Mouse (Mus musculus): ENCODE measurements at regions not wholly inside any gene's neighbourhood (a gene's known extent, or its start where the extent isn't known, plus 50 kb on each side); places are given as distances from the start of the nearest gene placed in this dataset.

GRCm38 (mm10) chr2:169524429-169524828 lies 63.1 kb downstream of the Gm11011 start:
- Histone ChIP-seq H3K79me2 (ENCODE audit: control insufficient read depth, insufficient read depth) (no peaks in the 10 kb centered on the region), H3K36me3 (ENCODE audit: control insufficient read depth, insufficient read depth) (no peaks in the 10 kb centered on the region), H3ac (ENCODE audit: control insufficient read depth, insufficient read length) (no peak overlapping the region), H3K4me2 (ENCODE audit: low read depth) (no peak overlapping the region), H3K27me3 (ENCODE audit: control insufficient read depth, insufficient read depth, insufficient read length) (no peaks in the 10 kb centered on the region), H3K4me3 (no peak overlapping the region)
- TF ChIP-seq TCF3 (IDR thresholded peaks at IDR 0.05; ENCODE audit: insufficient read length, low read depth) (no peak), TCF12 (IDR thresholded peaks at IDR 0.05; ENCODE audit: insufficient read depth, poor library complexity, severe bottlenecking) (no peak), REST (IDR thresholded peaks at IDR 0.05; ENCODE audit: insufficient read depth, insufficient read length) (no peak), POLR2A (IDR thresholded peaks at IDR 0.05; ENCODE audit: insufficient read length, low read depth) (no peak), MAX (IDR thresholded peaks at IDR 0.05; ENCODE audit: low read depth) (no peak), MYOG (IDR thresholded peaks at IDR 0.05; ENCODE audit: control insufficient read depth in 1 of 3, insufficient read depth in 1 of 3, insufficient read length in 2 of 3, low read depth in 2 of 3) (no peak), E2F4 (IDR thresholded peaks at IDR 0.05; ENCODE audit: insufficient read depth) (no peak), USF1 (IDR thresholded peaks at IDR 0.05; ENCODE audit: low read depth) (no peak), POLR2AphosphoS2 (IDR thresholded peaks at IDR 0.05; ENCODE audit: insufficient read length, low read depth) (no peak), SRF (IDR thresholded peaks at IDR 0.05; ENCODE audit: control insufficient read depth, insufficient read length, low read depth) (no peak)

- no peaks in the 10 kb centered on the region for H3K36me3 ChIP-seq (ENCODE audit: control insufficient read depth, insufficient read depth)
- TF ChIP-seq MYOD1 (IDR thresholded peaks at IDR 0.05; ENCODE audit: control insufficient read depth in 1 of 3, insufficient read length in 2 of 3, low read depth in 2 of 3) (no peak), CEBPB (IDR thresholded peaks at IDR 0.05; ENCODE audit: insufficient read depth, poor library complexity, severe bottlenecking) (no peak)
- H3ac ChIP-seq (ENCODE audit: control insufficient read depth, insufficient read length), result no peak overlapping the region
- H3K4me2 ChIP-seq (ENCODE audit: low read depth), result no peak overlapping the region
- H3K27me3 ChIP-seq (ENCODE audit: control insufficient read depth, insufficient read depth, insufficient read length), result no peaks in the 10 kb centered on the region
- no peaks in the 10 kb centered on the region for H3K79me2 ChIP-seq (ENCODE audit: control insufficient read depth, insufficient read depth)
- no peak overlapping the region for H3K4me3 ChIP-seq
These were observed 67.6 kb downstream of the Gm11011 start for GRCm38 (mm10) chr2:169519941-169520340.

GRCm38 (mm10) chr2:169515350-169515749 lies 72.2 kb downstream of the Gm11011 start:
- Histone ChIP-seq H3K79me2 (ENCODE audit: control insufficient read depth, insufficient read depth) (no peaks in the 10 kb centered on the region), H3K4me2 (ENCODE audit: low read depth) (no peak overlapping the region), H3K27me3 (ENCODE audit: control insufficient read depth, insufficient read depth, insufficient read length) (no peaks in the 10 kb centered on the region), H3K36me3 (ENCODE audit: control insufficient read depth, insufficient read depth) (no peaks in the 10 kb centered on the region), H3K4me3 (no peak overlapping the region), H3ac (ENCODE audit: control insufficient read depth, insufficient read length) (no peak overlapping the region)
- no peak for TF ChIP-seq TCF12 (IDR thresholded peaks at IDR 0.05; ENCODE audit: insufficient read depth, poor library complexity, severe bottlenecking)
- TF ChIP-seq USF1 (IDR thresholded peaks at IDR 0.05; ENCODE audit: low read depth), result no peak
- TF ChIP-seq CEBPB (IDR thresholded peaks at IDR 0.05; ENCODE audit: insufficient read depth, poor library complexity, severe bottlenecking), result no peak
- no peak for TF ChIP-seq SRF (IDR thresholded peaks at IDR 0.05; ENCODE audit: control insufficient read depth, insufficient read length, low read depth)
- no peak for TF ChIP-seq POLR2A (IDR thresholded peaks at IDR 0.05; ENCODE audit: insufficient read length, low read depth)
- no peak for TF ChIP-seq TCF3 (IDR thresholded peaks at IDR 0.05; ENCODE audit: insufficient read length, low read depth)
- TF ChIP-seq E2F4 (IDR thresholded peaks at IDR 0.05; ENCODE audit: insufficient read depth), result no peak
- TF ChIP-seq MAX (IDR thresholded peaks at IDR 0.05; ENCODE audit: low read depth), result no peak
- TF ChIP-seq MYOD1 (IDR thresholded peaks at IDR 0.05; ENCODE audit: control insufficient read depth in 1 of 3, insufficient read length in 2 of 3, low read depth in 2 of 3), result no peak
- no peak for TF ChIP-seq REST (IDR thresholded peaks at IDR 0.05; ENCODE audit: insufficient read depth, insufficient read length)
- TF ChIP-seq POLR2AphosphoS2 (IDR thresholded peaks at IDR 0.05; ENCODE audit: insufficient read length, low read depth), result no peak
- TF ChIP-seq MYOG (IDR thresholded peaks at IDR 0.05; ENCODE audit: control insufficient read depth in 1 of 3, insufficient read depth in 1 of 3, insufficient read length in 2 of 3, low read depth in 2 of 3), result no peak

GRCm38 (mm10) chr2:169510741-169511140 lies 76.8 kb downstream of the Gm11011 start:
- Histone ChIP-seq H3K4me3 (no peak overlapping the region), H3K36me3 (ENCODE audit: control insufficient read depth, insufficient read depth) (no peaks in the 10 kb centered on the region), H3K27me3 (ENCODE audit: control insufficient read depth, insufficient read depth, insufficient read length) (no peaks in the 10 kb centered on the region), H3K79me2 (ENCODE audit: control insufficient read depth, insufficient read depth) (no peaks in the 10 kb centered on the region), H3K4me2 (ENCODE audit: low read depth) (no peak overlapping the region), H3ac (ENCODE audit: control insufficient read depth, insufficient read length) (no peak overlapping the region)
- TF ChIP-seq USF1 (IDR thresholded peaks at IDR 0.05; ENCODE audit: low read depth) (no peak), MYOD1 (IDR thresholded peaks at IDR 0.05; ENCODE audit: control insufficient read depth in 1 of 3, insufficient read length in 2 of 3, low read depth in 2 of 3) (no peak), MYOG (IDR thresholded peaks at IDR 0.05; ENCODE audit: control insufficient read depth in 1 of 3, insufficient read depth in 1 of 3, insufficient read length in 2 of 3, low read depth in 2 of 3) (no peak), SRF (IDR thresholded peaks at IDR 0.05; ENCODE audit: control insufficient read depth, insufficient read length, low read depth) (no peak), CEBPB (IDR thresholded peaks at IDR 0.05; ENCODE audit: insufficient read depth, poor library complexity, severe bottlenecking) (no peak)

GRCm38 (mm10) chr2:169509406-169509805 lies 78.1 kb downstream of the Gm11011 start:
- H3K4me2 ChIP-seq (ENCODE audit: low read depth), result no peak overlapping the region
- no peaks in the 10 kb centered on the region for H3K36me3 ChIP-seq (ENCODE audit: control insufficient read depth, insufficient read depth)
- no peak overlapping the region for H3ac ChIP-seq (ENCODE audit: control insufficient read depth, insufficient read length)
- TF ChIP-seq MYOG (IDR thresholded peaks at IDR 0.05; ENCODE audit: control insufficient read depth in 1 of 3, insufficient read depth in 1 of 3, insufficient read length in 2 of 3, low read depth in 2 of 3) (no peak), POLR2A (IDR thresholded peaks at IDR 0.05; ENCODE audit: insufficient read length, low read depth) (no peak)
- no peaks in the 10 kb centered on the region for H3K27me3 ChIP-seq (ENCODE audit: control insufficient read depth, insufficient read depth, insufficient read length)
- H3K4me3 ChIP-seq, result no peak overlapping the region
- H3K79me2 ChIP-seq (ENCODE audit: control insufficient read depth, insufficient read depth), result no peaks in the 10 kb centered on the region

Measured in myocyte (in vitro differentiated cells).